Mouse (Mus musculus): ENCODE measurements around the gene 6030445D17Rik. TPM values are rescaled to one million over a fixed set of nuclear protein-coding genes. Genes with fewer than 3 reads are reported as not detected.

6030445D17Rik gene
- polyA plus RNA-seq, 1 experiment from 2014 or later: 0.57 TPM

DNA sequence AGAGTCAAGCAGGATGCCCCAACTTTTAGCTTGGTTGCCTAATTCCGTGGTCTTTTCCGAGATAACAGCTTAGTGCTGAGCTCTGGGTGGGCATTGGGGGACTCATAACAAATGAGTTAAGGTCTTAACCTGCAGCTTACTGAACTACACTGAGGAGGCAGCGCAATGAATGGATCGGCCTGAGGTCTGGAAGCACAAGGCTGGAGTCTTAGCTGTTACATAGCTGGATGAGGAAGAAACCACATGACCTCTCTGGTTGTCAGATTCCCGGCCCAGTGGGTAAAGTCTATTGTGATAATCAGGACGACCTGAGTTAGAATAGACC lies 327 bp upstream of the 6030445D17Rik start:
- H3K4me3 ChIP-seq (replicated peaks): peak overlapping the region; percentile 64
- H3K4me2 ChIP-seq: peak overlapping the region; percentile 90
- no peaks in the 10 kb centered on the region for H3K36me3 ChIP-seq
- peak overlapping the region; percentile 61; the same call in 1 of the 2 replicates for H3K9ac ChIP-seq
- peaks cover 39% of the 10 kb centered on the region for H3K4me1 ChIP-seq
- no peak for ATAC-seq (replicated peaks; ENCODE audit: low FRiP score)
- WGBS: 24% methylated on average over 6 of the region's 6 CpGs
- H3K27ac ChIP-seq: peak overlapping the region; percentile 72; the same call in 1 of the 2 replicates
- no peaks in the 10 kb centered on the region for H3K9me3 ChIP-seq (replicated peaks)
- peaks cover 22% of the 10 kb centered on the region for H3K27me3 ChIP-seq

DNA sequence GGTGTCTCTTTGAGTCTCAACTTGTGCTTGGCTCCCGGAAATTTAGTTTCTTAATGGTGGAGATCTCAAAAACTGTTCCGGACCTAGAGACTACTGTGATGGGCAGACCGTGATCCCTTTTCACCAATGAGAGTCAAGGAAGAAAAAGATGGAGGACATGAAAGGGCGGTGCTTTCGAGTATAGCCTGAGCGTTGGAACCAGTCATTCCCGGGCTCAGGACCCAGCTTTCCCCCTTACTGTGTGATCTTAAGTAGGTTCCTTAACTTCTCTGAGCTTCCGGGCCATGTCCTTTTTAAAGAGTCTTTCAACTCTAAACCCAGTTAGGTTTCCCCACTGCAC lies 759 bp downstream of the 6030445D17Rik start:
- no peaks in the 10 kb centered on the region for H3K36me3 ChIP-seq
- ATAC-seq (replicated peaks; ENCODE audit: low FRiP score): peak; percentile 49
- H3K9ac ChIP-seq: peak overlapping the region; percentile 61
- H3K27me3 ChIP-seq: peaks cover 22% of the 10 kb centered on the region
- H3K4me3 ChIP-seq (replicated peaks): peak overlapping the region; percentile 64
- peaks cover 39% of the 10 kb centered on the region for H3K4me1 ChIP-seq
- peak overlapping the region; percentile 90 for H3K4me2 ChIP-seq
- H3K27ac ChIP-seq: peak overlapping the region; percentile 72
- H3K9me3 ChIP-seq (replicated peaks): no peaks in the 10 kb centered on the region
- 2% methylated on average over 8 of the region's 8 CpGs for WGBS

DNA sequence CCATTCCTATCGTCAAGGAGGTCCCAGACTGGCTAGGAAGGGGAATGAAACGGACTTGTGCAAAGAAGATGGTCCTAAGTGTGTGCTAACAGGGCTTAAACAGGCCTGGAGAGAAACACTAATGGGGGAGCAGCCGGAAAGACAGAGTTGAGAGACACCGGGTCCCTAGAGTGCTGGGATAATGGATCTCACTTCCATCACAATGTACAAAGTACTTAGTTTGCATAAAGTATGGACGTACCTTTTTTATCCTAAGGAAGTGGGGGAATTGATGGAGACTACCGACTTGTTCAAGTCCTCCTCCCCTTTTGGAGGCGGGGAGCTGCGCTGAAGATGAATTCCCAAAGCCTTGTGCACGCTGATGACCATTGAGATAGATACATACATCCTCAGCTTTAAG lies 1.4 kb downstream of the 6030445D17Rik start:
- no peaks in the 10 kb centered on the region for H3K36me3 ChIP-seq
- H3K9ac ChIP-seq: no peak overlapping the region
- peak overlapping the region; percentile 90 for H3K4me2 ChIP-seq
- peaks cover 39% of the 10 kb centered on the region for H3K4me1 ChIP-seq
- 20% methylated on average over 9 of the region's 9 CpGs for WGBS
- H3K9me3 ChIP-seq (replicated peaks): no peaks in the 10 kb centered on the region
- H3K4me3 ChIP-seq (replicated peaks): peak overlapping the region; percentile 64
- peaks cover 22% of the 10 kb centered on the region for H3K27me3 ChIP-seq
- no peak for ATAC-seq (replicated peaks; ENCODE audit: low FRiP score)
- H3K27ac ChIP-seq: 0 out of 2 replicates have a peak overlapping the region, but pooled peaks have one; percentile 5

DNA sequence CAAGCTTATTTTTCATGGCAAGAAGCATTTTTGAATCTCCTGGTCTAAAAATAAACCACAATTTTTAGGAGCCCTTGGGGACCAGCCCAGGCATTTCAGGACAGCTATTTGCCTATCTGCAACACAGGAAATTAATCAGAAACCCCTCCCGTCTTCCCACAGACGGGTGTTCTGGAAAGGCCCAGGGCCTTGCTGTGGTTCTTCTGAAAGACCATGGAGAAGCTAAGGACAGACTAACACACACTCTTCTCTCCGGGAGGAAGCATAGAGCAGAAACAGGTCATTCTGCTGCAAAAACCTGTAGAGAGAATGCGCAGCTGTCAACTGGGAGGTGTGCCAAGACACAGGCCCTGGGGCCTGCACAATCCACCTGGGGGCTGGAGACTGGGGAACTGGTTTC lies 4.2 kb downstream of the 6030445D17Rik start:
- Histone ChIP-seq H3K27me3 (peaks cover 18% of the 10 kb centered on the region), H3K9me3 (replicated peaks) (no peaks in the 10 kb centered on the region), H3K4me3 (replicated peaks) (no peak overlapping the region), H3K27ac (peak overlapping the region; percentile 76), H3K4me1 (peaks cover 52% of the 10 kb centered on the region), H3K4me2 (no peak overlapping the region), H3K9ac (no peak overlapping the region), H3K36me3 (no peaks in the 10 kb centered on the region)
- WGBS: 39% methylated on average over 4 of the region's 4 CpGs
- ATAC-seq (replicated peaks; ENCODE audit: low FRiP score): no peak

DNA sequence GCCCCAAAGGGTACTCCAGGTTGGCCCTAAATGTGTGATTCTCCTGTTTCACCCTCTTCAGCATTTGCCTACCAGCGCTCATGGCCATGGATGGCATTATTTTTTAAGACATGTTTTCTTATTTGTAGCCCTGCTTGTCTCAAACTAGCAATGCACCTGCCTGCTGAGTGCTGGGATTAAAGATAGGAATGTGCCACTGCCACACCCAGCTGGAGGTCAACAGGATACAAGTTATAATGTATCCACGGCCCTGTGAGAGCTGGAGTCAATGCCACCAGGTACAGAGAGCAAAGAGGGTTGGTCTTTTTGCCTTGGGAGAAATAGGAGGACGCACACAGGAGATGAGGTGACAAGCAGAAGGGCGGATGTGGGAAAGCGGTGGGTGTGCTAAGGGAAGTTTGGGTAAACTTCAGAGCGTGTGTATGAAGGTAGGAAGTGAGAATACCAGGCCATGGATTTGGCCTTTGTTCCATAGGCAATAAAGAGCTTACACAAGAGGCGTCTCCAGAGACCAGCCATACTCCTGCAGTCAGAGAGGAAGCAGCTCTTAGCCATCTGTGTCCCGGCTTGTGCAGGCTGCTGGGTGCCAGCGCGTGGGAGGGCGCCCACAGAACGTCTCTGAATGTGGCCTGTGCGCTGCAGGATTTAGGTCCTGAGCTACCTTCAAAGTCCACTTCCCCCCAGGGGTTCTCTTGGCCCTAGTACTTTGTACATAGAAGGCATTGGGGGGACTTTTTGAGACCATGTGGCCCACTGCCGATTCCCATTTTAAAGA lies 6.7 kb downstream of the 6030445D17Rik start:
- H3K4me2 ChIP-seq: peak overlapping the region; percentile 65
- no peak overlapping the region for H3K9ac ChIP-seq
- 74% methylated on average over 14 of the region's 14 CpGs for WGBS
- peak overlapping the region; percentile 98; the same call in 1 of the 2 replicates for H3K27ac ChIP-seq
- peak overlapping the region; percentile 72; the same call in 1 of the 2 replicates for H3K4me3 ChIP-seq (replicated peaks)
- no peaks in the 10 kb centered on the region for H3K36me3 ChIP-seq
- peaks cover 7% of the 10 kb centered on the region; the same call in 1 of the 2 replicates for H3K27me3 ChIP-seq
- peaks cover 49% of the 10 kb centered on the region for H3K4me1 ChIP-seq
- 0 out of 2 replicates have a peak, but pooled peaks have one; percentile 3 for ATAC-seq (replicated peaks; ENCODE audit: low FRiP score)
- H3K9me3 ChIP-seq (replicated peaks): no peaks in the 10 kb centered on the region

DNA sequence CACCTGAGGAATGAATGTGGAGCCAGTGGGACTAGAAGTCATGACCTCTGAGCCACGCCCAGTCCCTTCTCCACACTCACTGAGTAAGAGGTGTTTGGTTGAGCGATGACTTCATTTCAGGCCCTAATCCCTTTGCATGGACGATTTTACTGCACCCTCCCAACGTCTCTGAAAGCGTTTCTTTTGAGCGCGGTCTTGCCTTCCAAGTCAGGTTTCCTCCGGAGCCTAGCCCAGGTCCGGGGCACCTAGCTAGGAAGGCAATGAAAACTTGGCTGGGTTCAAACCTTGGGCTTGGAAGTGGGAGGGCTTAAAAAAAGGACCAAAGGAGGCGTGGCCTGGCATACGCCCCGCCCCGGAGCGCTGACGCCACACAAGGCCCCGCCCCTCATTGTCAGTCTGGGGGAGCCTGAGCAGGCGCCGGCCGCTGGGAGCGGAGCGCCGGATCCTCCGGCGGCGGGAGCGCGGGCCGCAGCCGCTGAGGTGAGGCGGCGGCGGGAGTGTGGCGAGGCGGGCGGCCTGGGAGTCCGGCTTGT lies 7.4 kb downstream of the 6030445D17Rik start, which contains the start of gene Luzp1:
Luzp1 (plus strand) TSS at position 391 of the 533 bp plus-strand sequence.
- peak within 1 kb of the TSS; percentile 65 for H3K4me2 ChIP-seq
- H3K9ac ChIP-seq: peak within 1 kb of the TSS; percentile 95
- no peaks in the 10 kb centered on the region for H3K36me3 ChIP-seq
- peaks cover 3% of the 10 kb centered on the region; the same call in 1 of the 2 replicates for H3K27me3 ChIP-seq
- 1% methylated on average over 35 of the region's 36 CpGs for WGBS
- H3K4me1 ChIP-seq: peaks cover 48% of the 10 kb centered on the region
- no peaks in the 10 kb centered on the region for H3K9me3 ChIP-seq (replicated peaks)
- peak within 1 kb of the TSS; percentile 98 for H3K27ac ChIP-seq
- ATAC-seq (replicated peaks; ENCODE audit: low FRiP score): peak; percentile 92
- H3K4me3 ChIP-seq (replicated peaks): peak within 1 kb of the TSS; percentile 72

DNA sequence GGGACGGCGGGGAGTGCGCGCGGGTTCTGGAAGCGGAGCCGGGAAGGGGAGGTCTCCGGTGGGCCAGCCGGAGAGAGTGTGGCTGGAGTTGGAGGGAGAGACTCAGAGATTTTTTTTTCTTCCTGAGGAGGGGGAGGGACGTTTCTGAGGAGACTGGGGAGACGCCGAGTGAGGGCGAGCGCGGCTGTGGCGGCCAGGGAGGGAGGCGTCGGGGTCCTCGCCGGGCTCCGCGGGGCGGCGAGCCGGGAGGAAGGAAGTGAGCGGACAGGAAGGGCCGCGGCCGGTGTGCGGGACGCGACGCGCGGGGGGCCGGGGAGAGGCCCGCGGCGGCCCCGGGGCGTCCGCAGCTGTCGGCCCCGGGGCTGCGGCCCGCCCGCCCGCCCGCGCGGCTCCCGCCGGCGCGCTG lies 7.9 kb downstream of the 6030445D17Rik start:
- Histone ChIP-seq H3K36me3 (no peaks in the 10 kb centered on the region), H3K4me3 (replicated peaks) (peak overlapping the region; percentile 72), H3K27me3 (no peaks in the 10 kb centered on the region), H3K9me3 (replicated peaks) (no peaks in the 10 kb centered on the region), H3K9ac (peak overlapping the region; percentile 95), H3K27ac (peak overlapping the region; percentile 98), H3K4me2 (peak overlapping the region; percentile 65), H3K4me1 (peaks cover 48% of the 10 kb centered on the region)
- ATAC-seq (replicated peaks; ENCODE audit: low FRiP score): peak; percentile 87
- under 1% methylated on average over 37 of the region's 55 CpGs for WGBS

DNA sequence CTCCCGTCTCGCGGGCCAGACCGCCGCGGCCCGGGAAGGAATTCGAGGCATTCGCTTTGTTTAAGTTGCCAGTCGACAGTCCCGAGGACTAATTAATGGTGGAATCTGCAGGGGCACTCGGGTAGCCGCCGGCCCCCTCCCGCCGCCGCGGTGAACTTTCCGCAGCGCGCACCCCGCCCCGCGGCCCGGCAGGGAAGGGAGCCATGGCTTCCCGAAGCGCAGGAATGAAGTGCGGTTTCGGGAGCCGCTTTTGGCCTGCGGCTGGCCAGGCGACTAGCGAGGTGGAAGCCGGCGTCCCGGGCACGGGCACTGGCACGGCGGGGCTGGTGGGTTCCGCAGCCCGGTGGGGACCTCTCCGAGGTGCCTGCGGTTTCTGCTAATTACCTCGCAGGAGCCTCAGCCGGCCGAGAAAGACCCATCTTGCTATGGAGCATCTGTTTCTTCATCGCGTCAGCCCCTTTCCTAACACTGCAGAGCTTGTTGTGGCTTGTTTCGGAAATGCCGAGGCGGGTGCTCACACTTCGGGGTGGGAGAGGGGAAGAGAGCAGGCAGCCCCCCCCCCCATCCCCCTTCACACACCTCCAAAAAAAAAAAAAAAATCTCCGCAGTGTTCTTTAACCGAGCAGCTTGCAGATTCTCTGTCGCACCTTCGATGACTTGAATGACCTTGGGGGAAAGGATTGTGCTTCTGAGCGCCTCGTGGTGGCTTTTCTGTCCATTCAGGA lies 8.5 kb downstream of the 6030445D17Rik start:
- Histone ChIP-seq H3K36me3 (no peaks in the 10 kb centered on the region), H3K4me3 (replicated peaks) (peak overlapping the region; percentile 72), H3K9me3 (replicated peaks) (no peaks in the 10 kb centered on the region), H3K4me1 (peaks cover 44% of the 10 kb centered on the region), H3K27me3 (no peaks in the 10 kb centered on the region), H3K4me2 (peak overlapping the region; percentile 65), H3K27ac (peak overlapping the region; percentile 98), H3K9ac (peak overlapping the region; percentile 95)
- under 1% methylated on average over 58 of the region's 58 CpGs for WGBS
- ATAC-seq (replicated peaks; ENCODE audit: low FRiP score): peak; percentile 19; the same call in 1 of the 2 replicates

DNA sequence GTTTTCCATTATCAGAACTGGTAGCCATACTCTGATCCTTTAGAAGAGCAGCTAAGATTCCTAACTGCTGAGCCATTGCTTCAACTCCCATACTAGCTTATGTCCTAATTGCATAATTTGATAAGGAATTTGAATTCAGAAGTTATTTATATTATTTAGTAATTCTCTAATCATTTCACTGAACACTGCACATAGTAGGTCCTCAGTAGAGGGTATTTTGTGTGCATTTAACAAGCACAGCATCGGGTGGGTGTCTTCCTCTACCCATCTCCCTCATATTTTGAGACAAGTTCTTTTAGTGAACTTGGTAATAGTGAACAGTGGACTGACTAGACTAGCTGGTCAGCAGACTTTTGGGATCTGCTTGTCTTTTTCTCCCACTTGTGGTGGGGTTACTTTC lies 14.6 kb downstream of the 6030445D17Rik start:
- no peak for ATAC-seq (replicated peaks; ENCODE audit: low FRiP score)
- Histone ChIP-seq H3K4me3 (replicated peaks) (no peak overlapping the region), H3K9ac (no peak overlapping the region), H3K9me3 (replicated peaks) (no peaks in the 10 kb centered on the region), H3K36me3 (no peaks in the 10 kb centered on the region), H3K27ac (no peak overlapping the region), H3K27me3 (no peaks in the 10 kb centered on the region), H3K4me1 (peaks cover 18% of the 10 kb centered on the region), H3K4me2 (no peak overlapping the region)
- 96% methylated on average over 1 of the region's 1 CpGs for WGBS

DNA sequence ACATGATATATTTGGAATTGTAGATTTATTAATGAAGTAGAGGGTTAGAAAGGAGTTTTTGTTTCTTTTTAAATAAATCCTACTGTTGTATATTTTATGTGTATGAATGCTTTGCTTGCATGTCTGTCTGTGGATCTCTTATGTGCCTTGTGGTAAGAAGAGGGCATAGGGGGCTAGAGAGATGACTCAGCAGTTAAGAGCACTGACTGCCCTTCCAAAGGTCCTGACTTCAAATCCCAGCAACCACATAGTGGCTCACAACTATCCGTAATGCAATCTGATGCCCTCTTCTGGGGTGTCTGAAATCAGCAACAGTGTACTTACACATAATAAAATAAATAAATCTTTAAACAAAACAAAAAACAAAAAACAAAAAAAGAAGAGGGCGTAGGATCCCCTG lies 24.5 kb downstream of the 6030445D17Rik start:
- Histone ChIP-seq H3K4me3 (replicated peaks) (no peak overlapping the region), H3K27me3 (no peaks in the 10 kb centered on the region), H3K9me3 (replicated peaks) (no peaks in the 10 kb centered on the region), H3K27ac (no peak overlapping the region), H3K9ac (no peak overlapping the region), H3K4me1 (no peaks in the 10 kb centered on the region), H3K4me2 (no peak overlapping the region), H3K36me3 (no peaks in the 10 kb centered on the region)
- WGBS: 86% methylated on average over 2 of the region's 2 CpGs
- no peak for ATAC-seq (replicated peaks; ENCODE audit: low FRiP score)

DNA sequence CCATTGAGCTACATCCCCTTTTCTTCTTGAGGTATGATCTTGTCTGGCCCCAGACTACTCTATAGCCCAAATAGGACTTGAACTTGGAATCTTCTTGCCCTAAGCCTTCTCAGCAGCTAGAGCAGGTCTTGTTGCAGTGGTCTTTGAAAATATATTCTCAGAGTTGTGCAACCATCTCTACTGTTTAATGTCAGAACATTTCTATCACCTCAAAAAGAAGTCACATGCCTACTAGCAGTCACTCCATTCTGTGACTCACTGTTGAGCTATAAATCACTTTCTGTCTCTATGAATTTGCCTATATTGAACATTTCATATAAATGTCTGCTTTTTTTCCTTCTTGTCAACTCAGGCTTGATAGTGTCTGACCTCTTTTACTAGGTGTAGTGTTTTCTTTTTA lies 33.9 kb downstream of the 6030445D17Rik start:
- no peaks in the 10 kb centered on the region; the same call in 1 of the 2 replicates for H3K4me1 ChIP-seq
- H3K9me3 ChIP-seq (replicated peaks): no peaks in the 10 kb centered on the region
- H3K36me3 ChIP-seq: no peaks in the 10 kb centered on the region
- no peak overlapping the region for H3K4me2 ChIP-seq
- no peak overlapping the region for H3K27ac ChIP-seq
- H3K9ac ChIP-seq: no peak overlapping the region
- no peaks in the 10 kb centered on the region for H3K27me3 ChIP-seq
- no peak for ATAC-seq (replicated peaks; ENCODE audit: low FRiP score)
- H3K4me3 ChIP-seq (replicated peaks): no peak overlapping the region
